Mouse (Mus musculus): ENCODE measurements at regions not wholly inside any gene's neighbourhood (a gene's known extent, or its start where the extent isn't known, plus 50 kb on each side); places are given as distances from the start of the nearest gene placed in this dataset.
A peak's percentile ranks its signal among the peaks of the same experiment; 100 is the strongest.

GRCm38 (mm10) chr13:37481514-37481913 lies 136.5 kb downstream of the Ly86 start:
- Histone ChIP-seq H3K4me2 (ENCODE audit: low read length) (no peak overlapping the region), H3K27me3 (ENCODE audit: control insufficient read depth, insufficient read depth, low read depth, low read length) (no peaks in the 10 kb centered on the region), H3K27ac (ENCODE audit: low read length) (no peak overlapping the region), H3K36me3 (ENCODE audit: control insufficient read depth, insufficient read depth, low read length) (no peaks in the 10 kb centered on the region), H3K9me3 (replicated peaks; ENCODE audit: control insufficient read depth, low read length, poor library complexity, severe bottlenecking) (no peaks in the 10 kb centered on the region), H3K4me3 (ENCODE audit: low read depth, low read length) (no peak overlapping the region), H3K9ac (ENCODE audit: low read depth, low read length) (no peak overlapping the region), H3K4me1 (ENCODE audit: control insufficient read depth, insufficient read depth, low read length) (peaks cover 21% of the 10 kb centered on the region)
- ATAC-seq, result no peak
- 51% methylated on average over 5 of the region's 5 CpGs for WGBS

- peaks cover 21% of the 10 kb centered on the region for H3K4me1 ChIP-seq (ENCODE audit: control insufficient read depth, insufficient read depth, low read length)
- H3K4me3 ChIP-seq (ENCODE audit: low read depth, low read length), result no peak overlapping the region
- 62% methylated on average over 2 of the region's 2 CpGs for WGBS
- no peaks in the 10 kb centered on the region for H3K27me3 ChIP-seq (ENCODE audit: control insufficient read depth, insufficient read depth, low read depth, low read length)
- H3K36me3 ChIP-seq (ENCODE audit: control insufficient read depth, insufficient read depth, low read length), result no peaks in the 10 kb centered on the region
- no peak overlapping the region for H3K27ac ChIP-seq (ENCODE audit: low read length)
- no peak for ATAC-seq
- no peak overlapping the region for H3K9ac ChIP-seq (ENCODE audit: low read depth, low read length)
- H3K4me2 ChIP-seq (ENCODE audit: low read length), result no peak overlapping the region
- H3K9me3 ChIP-seq (replicated peaks; ENCODE audit: control insufficient read depth, low read length, poor library complexity, severe bottlenecking), result no peaks in the 10 kb centered on the region
Measured at GRCm38 (mm10) chr13:37482038-37482437, 137.0 kb downstream of the Ly86 start.

GRCm38 (mm10) chr13:37482589-37482988 lies 137.6 kb downstream of the Ly86 start:
- Histone ChIP-seq H3K9me3 (replicated peaks; ENCODE audit: control insufficient read depth, low read length, poor library complexity, severe bottlenecking) (no peaks in the 10 kb centered on the region), H3K9ac (ENCODE audit: low read depth, low read length) (no peak overlapping the region), H3K4me2 (ENCODE audit: low read length) (peak overlapping the region; percentile 41; the same call in 1 of the 2 replicates), H3K4me1 (ENCODE audit: control insufficient read depth, insufficient read depth, low read length) (peaks cover 17% of the 10 kb centered on the region), H3K36me3 (ENCODE audit: control insufficient read depth, insufficient read depth, low read length) (no peaks in the 10 kb centered on the region), H3K4me3 (ENCODE audit: low read depth, low read length) (no peak overlapping the region), H3K27ac (ENCODE audit: low read length) (peak overlapping the region; percentile 48; the same call in 1 of the 2 replicates), H3K27me3 (ENCODE audit: control insufficient read depth, insufficient read depth, low read depth, low read length) (no peaks in the 10 kb centered on the region)
- peak; percentile 85 for ATAC-seq
- 10% methylated on average over 10 of the region's 10 CpGs for WGBS

GRCm38 (mm10) chr13:37483010-37483855 lies 138.2 kb downstream of the Ly86 start:
- no peaks in the 10 kb centered on the region for H3K27me3 ChIP-seq (ENCODE audit: control insufficient read depth, insufficient read depth, low read depth, low read length)
- 12% methylated on average over 19 of the region's 19 CpGs for WGBS
- peaks cover 11% of the 10 kb centered on the region for H3K4me1 ChIP-seq (ENCODE audit: control insufficient read depth, insufficient read depth, low read length)
- H3K4me3 ChIP-seq (ENCODE audit: low read depth, low read length), result peak overlapping the region; percentile 8; the same call in 1 of the 2 replicates
- H3K9ac ChIP-seq (ENCODE audit: low read depth, low read length), result peak overlapping the region; percentile 65
- peak overlapping the region; percentile 41 for H3K4me2 ChIP-seq (ENCODE audit: low read length)
- H3K27ac ChIP-seq (ENCODE audit: low read length), result peak overlapping the region; percentile 71
- H3K9me3 ChIP-seq (replicated peaks; ENCODE audit: control insufficient read depth, low read length, poor library complexity, severe bottlenecking), result no peaks in the 10 kb centered on the region
- ATAC-seq, result peak; percentile 76
- no peaks in the 10 kb centered on the region for H3K36me3 ChIP-seq (ENCODE audit: control insufficient read depth, insufficient read depth, low read length)

- H3K4me1 ChIP-seq (ENCODE audit: control insufficient read depth, insufficient read depth, low read length), result peaks cover 10% of the 10 kb centered on the region
- no peaks in the 10 kb centered on the region for H3K36me3 ChIP-seq (ENCODE audit: control insufficient read depth, insufficient read depth, low read length)
- no peak overlapping the region for H3K4me2 ChIP-seq (ENCODE audit: low read length)
- no peak overlapping the region for H3K4me3 ChIP-seq (ENCODE audit: low read depth, low read length)
- no peaks in the 10 kb centered on the region for H3K27me3 ChIP-seq (ENCODE audit: control insufficient read depth, insufficient read depth, low read depth, low read length)
- H3K9me3 ChIP-seq (replicated peaks; ENCODE audit: control insufficient read depth, low read length, poor library complexity, severe bottlenecking), result no peaks in the 10 kb centered on the region
- H3K27ac ChIP-seq (ENCODE audit: low read length), result no peak overlapping the region
- no peak for ATAC-seq
- 87% methylated on average over 4 of the region's 4 CpGs for WGBS
- no peak overlapping the region for H3K9ac ChIP-seq (ENCODE audit: low read depth, low read length)
Measured at GRCm38 (mm10) chr13:37484631-37485030, 139.6 kb downstream of the Ly86 start.

- ATAC-seq, result no peak
- Histone ChIP-seq H3K27me3 (ENCODE audit: control insufficient read depth, insufficient read depth, low read depth, low read length) (no peaks in the 10 kb centered on the region), H3K9me3 (replicated peaks; ENCODE audit: control insufficient read depth, low read length, poor library complexity, severe bottlenecking) (no peaks in the 10 kb centered on the region), H3K4me1 (ENCODE audit: control insufficient read depth, insufficient read depth, low read length) (no peaks in the 10 kb centered on the region), H3K4me3 (ENCODE audit: low read depth, low read length) (no peak overlapping the region), H3K36me3 (ENCODE audit: control insufficient read depth, insufficient read depth, low read length) (no peaks in the 10 kb centered on the region), H3K4me2 (ENCODE audit: low read length) (no peak overlapping the region), H3K27ac (ENCODE audit: low read length) (no peak overlapping the region), H3K9ac (ENCODE audit: low read depth, low read length) (no peak overlapping the region)
- WGBS, result 89% methylated on average over 11 of the region's 11 CpGs
Measured at GRCm38 (mm10) chr13:37492115-37493001, 147.3 kb downstream of the Ly86 start.

- H3K4me1 ChIP-seq (ENCODE audit: control insufficient read depth, insufficient read depth, low read length), result no peaks in the 10 kb centered on the region
- H3K27ac ChIP-seq (ENCODE audit: low read length), result no peak overlapping the region
- H3K9me3 ChIP-seq (replicated peaks; ENCODE audit: control insufficient read depth, low read length, poor library complexity, severe bottlenecking), result no peaks in the 10 kb centered on the region
- H3K9ac ChIP-seq (ENCODE audit: low read depth, low read length), result no peak overlapping the region
- H3K4me3 ChIP-seq (ENCODE audit: low read depth, low read length), result no peak overlapping the region
- ATAC-seq, result no peak
- WGBS, result 95% methylated on average over 1 of the region's 1 CpGs
- no peaks in the 10 kb centered on the region for H3K27me3 ChIP-seq (ENCODE audit: control insufficient read depth, insufficient read depth, low read depth, low read length)
- H3K4me2 ChIP-seq (ENCODE audit: low read length), result no peak overlapping the region
- no peaks in the 10 kb centered on the region for H3K36me3 ChIP-seq (ENCODE audit: control insufficient read depth, insufficient read depth, low read length)
Measured at GRCm38 (mm10) chr13:37493331-37493730, 148.3 kb downstream of the Ly86 start.

GRCm38 (mm10) chr13:37495272-37495932 lies 150.4 kb downstream of the Ly86 start:
- ATAC-seq, result no peak
- no peaks in the 10 kb centered on the region for H3K4me1 ChIP-seq (ENCODE audit: control insufficient read depth, insufficient read depth, low read length)
- WGBS, result 81% methylated on average over 8 of the region's 8 CpGs
- H3K9me3 ChIP-seq (replicated peaks; ENCODE audit: control insufficient read depth, low read length, poor library complexity, severe bottlenecking), result no peaks in the 10 kb centered on the region
- no peaks in the 10 kb centered on the region for H3K36me3 ChIP-seq (ENCODE audit: control insufficient read depth, insufficient read depth, low read length)
- H3K4me3 ChIP-seq (ENCODE audit: low read depth, low read length), result no peak overlapping the region
- no peak overlapping the region for H3K4me2 ChIP-seq (ENCODE audit: low read length)
- H3K27ac ChIP-seq (ENCODE audit: low read length), result no peak overlapping the region
- no peak overlapping the region for H3K9ac ChIP-seq (ENCODE audit: low read depth, low read length)
- no peaks in the 10 kb centered on the region for H3K27me3 ChIP-seq (ENCODE audit: control insufficient read depth, insufficient read depth, low read depth, low read length)
